Mouse (Mus musculus) embryonic fibroblast, embryonic 13.5 days (primary cell): ENCODE data around the gene B3galt5.

ENCODE experiments used
- CTCF ChIP-seq: IDR thresholded peaks from 2 replicates; pipeline ENCODE4 v1.5.1; 2011; ENCODE audit warnings: mild to moderate bottlenecking, control low read depth, low read length, moderate library complexity, borderline replicate concordance; ENCODE audit not compliant: insufficient read depth
- POLR2A ChIP-seq: IDR thresholded peaks from 2 replicates; pipeline ENCODE4 v1.6.1; 2011; ENCODE audit warnings: low read depth, mild to moderate bottlenecking, control low read depth, low read length, moderate library complexity

- no peak for TF ChIP-seq CTCF
- no peak for TF ChIP-seq POLR2A
Measured at GRCm38 (mm10) chr16:96244496-96244895, 8.9 kb downstream of the B3galt5 start.
